Mouse (Mus musculus) gastrocnemius, postnatal 10 days (tissue): ENCODE data around the gene Eps8l3. TPM values are rescaled to one million over a fixed set of nuclear protein-coding genes. Genes with fewer than 3 reads are reported as not detected.
A peak's percentile ranks its signal among the peaks of the same experiment; 100 is the strongest.

Experiments
- DNase-seq: peaks from one replicate; pipeline ENCODE4 v3.0.0; 2021; ENCODE audit warnings: mixed read lengths
- total RNA-seq, 2 experiments: library from RNA; stranded (reverse); gene quantifications; 2 replicates each; pipeline ENCODE4 v1.2.3; 2021

Eps8l3 gene
- total RNA-seq, 2 experiments from 2014 or later = not detected

- peak; percentile 84 for DNase-seq
Measured at GRCm38 (mm10) chr3:107895720-107896569, 18.9 kb downstream of the Eps8l3 start, which contains the start of gene Gstm5. TSS of gene Gstm5 (plus strand) at chr3:107895821.

- DNase-seq = no peak
Measured at GRCm38 (mm10) chr3:107898691-107899090, 21.7 kb downstream of the Eps8l3 start.

- DNase-seq = no peak
Measured at GRCm38 (mm10) chr3:107900955-107901673, 24.1 kb downstream of the Eps8l3 start.

GRCm38 (mm10) chr3:107905942-107906341 is 28.9 kb downstream of the Eps8l3 start:
- no peak for DNase-seq

- no peak for DNase-seq
Measured at GRCm38 (mm10) chr3:107916674-107917073, 39.6 kb downstream of the Eps8l3 start.

GRCm38 (mm10) chr3:107917097-107917496 is 40.1 kb downstream of the Eps8l3 start:
- no peak for DNase-seq

GRCm38 (mm10) chr3:107917783-107918408 is 40.9 kb downstream of the Eps8l3 start:
- peak; percentile 53 for DNase-seq

GRCm38 (mm10) chr3:107920348-107920747 is 43.3 kb downstream of the Eps8l3 start:
- DNase-seq = no peak

GRCm38 (mm10) chr3:107925335-107925734 is 48.3 kb downstream of the Eps8l3 start:
- DNase-seq = no peak

- DNase-seq = no peak
Measured at GRCm38 (mm10) chr3:107927841-107928240, 50.8 kb downstream of the Eps8l3 start.

GRCm38 (mm10) chr3:107928691-107929090 is 51.7 kb downstream of the Eps8l3 start:
- no peak for DNase-seq

GRCm38 (mm10) chr3:107929243-107929642 is 52.2 kb downstream of the Eps8l3 start:
- no peak for DNase-seq

GRCm38 (mm10) chr3:107929731-107930130 is 52.7 kb downstream of the Eps8l3 start:
- no peak for DNase-seq

GRCm38 (mm10) chr3:107931134-107931533 is 54.1 kb downstream of the Eps8l3 start:
- no peak for DNase-seq

- peak; percentile 97 for DNase-seq
Measured at GRCm38 (mm10) chr3:107931670-107932069, 54.6 kb downstream of the Eps8l3 start, which contains the start of gene Gstm7. TSS of gene Gstm7 (minus strand) at chr3:107931817.

- DNase-seq = no peak
Measured at GRCm38 (mm10) chr3:107932128-107932527, 55.1 kb downstream of the Eps8l3 start.

GRCm38 (mm10) chr3:107935268-107935667 is 58.2 kb downstream of the Eps8l3 start:
- no peak for DNase-seq

- no peak for DNase-seq
Measured at GRCm38 (mm10) chr3:107935888-107936287, 58.9 kb downstream of the Eps8l3 start.

GRCm38 (mm10) chr3:107939403-107939802 is 62.4 kb downstream of the Eps8l3 start:
- DNase-seq = peak; percentile 68

- no peak for DNase-seq
Measured at GRCm38 (mm10) chr3:107939830-107940229, 62.8 kb downstream of the Eps8l3 start.

- no peak for DNase-seq
Measured at GRCm38 (mm10) chr3:107940524-107940923, 63.5 kb downstream of the Eps8l3 start.

- no peak for DNase-seq
Measured at GRCm38 (mm10) chr3:107941261-107941660, 64.2 kb downstream of the Eps8l3 start.
